Mouse (Mus musculus): ENCODE measurements around the gene Slc34a3.

Gene Slc34a3

DNA sequence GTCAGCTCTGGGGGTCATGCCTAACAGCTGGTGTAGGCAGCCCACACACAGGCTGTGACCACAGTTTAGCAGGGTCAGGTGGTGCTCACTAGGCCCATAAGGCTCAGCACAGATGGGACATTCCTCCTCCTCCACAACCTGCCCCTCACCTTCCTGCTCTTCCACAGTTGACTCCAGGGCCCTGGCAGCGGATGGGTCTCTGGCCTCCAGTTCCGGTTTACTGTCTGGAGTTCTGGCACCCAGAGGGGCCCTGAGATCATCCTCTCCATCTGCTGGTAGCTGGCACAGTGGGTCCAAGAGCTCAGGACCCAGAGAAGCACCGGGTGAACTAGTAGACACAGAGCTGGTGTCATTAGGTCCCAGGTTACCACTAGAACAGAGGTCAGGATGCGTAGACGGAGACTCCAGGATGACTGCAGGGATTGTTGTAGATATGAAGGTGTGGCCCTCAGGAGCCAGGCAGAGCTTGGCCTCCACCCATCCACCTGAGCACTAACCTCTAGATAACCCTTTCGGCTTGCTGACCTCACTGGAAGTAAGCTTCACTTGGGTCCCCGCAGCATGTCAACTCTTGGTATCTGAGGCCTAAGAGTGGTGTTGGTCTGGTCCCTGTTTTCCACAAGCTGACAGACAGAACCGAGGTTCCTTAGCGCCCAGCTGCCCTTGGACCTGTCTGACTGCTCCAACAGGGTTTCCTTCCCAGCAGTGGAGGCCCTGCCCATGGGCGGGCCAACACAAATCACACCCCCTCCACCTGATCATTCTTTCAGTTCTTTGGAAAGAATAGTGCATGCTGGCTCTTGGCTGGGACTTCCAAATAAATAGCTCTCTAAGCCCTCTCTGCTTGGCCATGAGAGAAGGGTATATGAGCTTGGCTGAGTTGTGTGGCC is 12.3 kb upstream of the Slc34a3 start, which contains the start of gene AL732309.1:
Gene AL732309.1, minus strand, starts transcription at position 681 of the 890 bp plus-strand sequence.
- DNase-seq = peak; percentile 80

GRCm38 (mm10) chr2:25244144-25244543 is 10.0 kb upstream of the Slc34a3 start:
- DNase-seq = no peak

DNA sequence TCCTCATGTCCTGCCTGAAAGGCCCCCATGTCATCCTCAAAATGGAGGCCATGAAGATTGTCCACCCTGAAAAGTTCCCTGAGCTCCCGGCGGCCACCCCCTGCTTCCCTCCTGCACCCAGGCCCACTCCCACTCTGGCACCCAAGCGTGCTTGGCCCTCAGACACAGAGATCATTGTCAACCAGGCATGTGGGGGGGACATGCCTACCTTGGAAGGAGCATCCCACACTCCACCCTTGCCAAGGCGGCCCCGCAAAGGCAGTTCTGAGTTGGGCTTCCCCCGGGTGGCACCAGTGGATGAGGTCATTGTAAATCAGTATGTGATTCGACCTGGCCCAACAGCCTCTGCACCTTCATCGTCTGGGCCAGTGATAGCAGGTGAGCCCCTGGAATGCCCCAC is 9.2 kb upstream of the Slc34a3 start:
- DNase-seq = peak; percentile 63

DNA sequence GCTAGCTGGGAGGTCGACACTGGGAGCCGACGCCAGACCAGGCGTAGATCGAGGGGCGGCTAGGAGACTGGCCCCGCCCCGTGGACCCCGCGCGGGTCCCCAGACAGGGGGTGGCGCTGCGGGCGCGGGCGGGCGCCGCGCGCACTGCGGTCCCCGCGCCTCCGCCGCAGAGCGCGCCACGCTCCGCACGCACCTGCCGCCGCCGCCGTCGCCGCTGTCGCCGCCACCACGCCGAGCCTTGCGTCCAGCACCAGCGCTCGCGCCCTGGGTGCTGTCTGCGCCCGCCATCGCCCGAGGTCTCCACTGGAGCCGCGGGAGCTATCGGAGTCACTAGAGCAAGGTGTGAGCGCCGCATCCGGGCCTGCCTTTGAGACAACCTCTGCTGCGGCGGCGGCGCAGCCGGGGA is 7.9 kb upstream of the Slc34a3 start, which contains the start of the genes Rnf208 and Cysrt1:
Gene Rnf208, plus strand, starts transcription at position 155 of the 406 bp plus-strand sequence.
Gene Cysrt1, minus strand, starts transcription at position 352 of the 406 bp plus-strand sequence.
- DNase-seq = peak; percentile 68

- DNase-seq = peak; percentile 60
These were observed 7.2 kb upstream of the Slc34a3 start for GRCm38 (mm10) chr2:25241438-25241775.

DNA sequence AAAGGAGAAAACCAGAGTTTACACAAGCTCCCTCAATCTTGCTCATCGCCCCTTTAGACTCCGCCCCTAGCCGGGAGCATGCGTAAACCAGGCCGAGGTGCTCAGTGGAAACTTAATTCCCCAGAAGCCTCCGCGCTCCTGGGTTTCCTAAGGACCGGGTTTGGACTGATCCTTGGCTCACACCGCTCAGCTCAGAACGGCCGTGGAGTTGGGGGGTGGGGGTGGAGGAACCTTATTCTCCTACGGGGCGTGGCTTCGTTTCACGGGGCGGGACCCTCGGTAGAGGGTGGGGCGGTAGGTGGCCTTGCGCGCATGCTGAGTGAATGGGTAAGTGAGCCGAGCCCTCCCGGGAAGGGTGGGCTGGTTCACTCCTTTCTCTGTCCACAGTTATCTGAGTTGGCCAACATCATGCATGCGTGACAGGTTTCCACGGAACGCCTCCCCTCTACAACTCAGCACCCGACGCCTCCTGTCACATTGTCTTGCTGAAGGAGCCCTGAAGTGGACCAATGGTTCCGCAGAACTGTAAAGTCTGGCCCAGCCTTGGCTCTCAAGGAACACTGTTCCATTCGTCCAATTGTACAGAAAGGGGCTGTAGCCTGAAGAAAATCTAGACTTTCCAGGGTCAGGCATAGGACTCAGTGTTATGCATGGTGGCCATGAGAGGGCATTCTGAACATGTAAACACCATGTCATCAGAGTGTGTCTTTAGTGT is 6.7 kb upstream of the Slc34a3 start:
- peak; percentile 83 for DNase-seq

DNA sequence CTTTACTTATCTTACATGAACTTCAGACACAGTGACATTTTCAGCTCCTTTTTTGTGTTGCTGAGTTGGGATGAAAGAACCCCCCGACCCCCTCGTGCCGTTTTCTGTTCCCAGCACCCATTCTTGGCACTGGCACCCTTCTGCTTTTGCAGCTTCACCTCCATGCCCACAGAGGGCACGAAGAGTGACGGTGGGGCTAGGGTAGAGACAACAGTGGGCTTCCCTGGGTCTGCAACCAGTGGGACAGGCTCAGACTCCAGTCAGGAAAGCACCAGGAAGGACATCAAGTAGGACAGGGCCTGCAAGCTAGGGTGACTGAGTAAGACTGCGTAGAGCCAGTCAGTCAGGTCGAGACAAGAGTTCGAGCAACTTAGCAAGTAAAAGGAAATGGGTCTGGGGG is 6.1 kb upstream of the Slc34a3 start:
- peak; percentile 56 for DNase-seq

- DNase-seq = peak; percentile 60
These were observed 5.6 kb upstream of the Slc34a3 start for GRCm38 (mm10) chr2:25239766-25240165.

DNA sequence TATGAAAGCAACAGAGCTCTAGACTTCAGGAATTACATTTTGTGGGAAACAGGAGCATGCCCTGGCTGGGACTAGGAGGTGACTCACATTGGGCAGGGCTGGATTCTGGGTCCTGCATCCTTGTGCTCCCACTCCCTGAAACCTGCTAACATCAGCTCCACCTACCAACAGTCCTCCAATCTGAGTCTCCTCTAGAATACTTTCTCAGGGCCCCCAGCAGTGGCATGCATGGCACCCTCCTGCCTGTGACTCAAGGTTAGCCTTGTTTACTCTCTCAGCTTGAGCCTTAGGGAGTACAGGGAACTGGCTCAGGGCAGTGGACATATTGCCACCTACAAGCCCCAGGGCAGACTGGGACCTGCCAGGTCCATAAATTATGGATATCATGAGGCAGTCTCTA is 3.9 kb upstream of the Slc34a3 start:
- DNase-seq = no peak

GRCm38 (mm10) chr2:25237522-25237921 is 3.4 kb upstream of the Slc34a3 start:
- no peak for DNase-seq

- DNase-seq = no peak
These were observed 2.5 kb upstream of the Slc34a3 start, which contains the start of gene Rnf224 for GRCm38 (mm10) chr2:25236614-25237013. TSS of gene Rnf224 (minus strand) at chr2:25236787.

- DNase-seq = no peak
These were observed 522 bp upstream of the Slc34a3 start for GRCm38 (mm10) chr2:25234551-25235220.

DNA sequence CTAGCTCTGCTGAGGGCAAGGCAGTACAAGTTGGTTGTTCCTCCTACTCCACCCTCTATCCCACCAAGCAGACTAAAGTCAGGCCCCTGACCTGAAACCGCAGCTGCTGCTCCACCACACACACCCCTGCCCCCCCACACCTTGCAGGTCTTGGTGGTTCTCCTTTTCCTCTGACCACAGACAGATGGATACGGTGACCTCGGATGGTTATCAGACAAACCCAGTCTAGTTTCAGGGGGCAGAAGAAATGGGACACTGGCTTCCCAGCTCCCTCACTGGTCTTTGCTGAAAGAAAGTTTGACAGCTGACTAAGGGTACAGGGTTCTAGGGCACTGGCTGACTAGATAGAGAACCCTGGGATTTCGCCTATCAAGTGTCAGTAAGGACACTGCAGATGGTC is 743 bp downstream of the Slc34a3 start:
- no peak for DNase-seq

DNA sequence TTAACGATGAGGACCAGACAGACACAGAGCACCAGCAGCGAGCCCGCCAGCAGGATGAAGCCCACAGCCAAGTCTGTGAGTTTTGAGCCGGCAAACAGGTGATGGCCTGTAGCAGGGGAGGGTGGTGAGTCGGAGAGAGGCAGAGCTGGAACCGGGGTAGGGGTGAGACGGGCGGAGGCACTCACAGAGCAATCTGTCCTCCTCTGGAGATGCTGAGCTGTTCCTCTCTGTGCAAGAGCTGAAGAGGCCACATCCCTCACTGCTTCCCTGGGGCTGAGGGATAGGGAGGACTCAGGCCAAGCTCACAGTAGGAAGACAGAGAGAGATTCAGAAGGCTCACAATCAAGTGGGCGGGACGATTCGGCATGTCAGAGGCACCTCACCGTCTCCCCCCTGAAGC is 3.1 kb downstream of the Slc34a3 start:
- DNase-seq = no peak

DNA sequence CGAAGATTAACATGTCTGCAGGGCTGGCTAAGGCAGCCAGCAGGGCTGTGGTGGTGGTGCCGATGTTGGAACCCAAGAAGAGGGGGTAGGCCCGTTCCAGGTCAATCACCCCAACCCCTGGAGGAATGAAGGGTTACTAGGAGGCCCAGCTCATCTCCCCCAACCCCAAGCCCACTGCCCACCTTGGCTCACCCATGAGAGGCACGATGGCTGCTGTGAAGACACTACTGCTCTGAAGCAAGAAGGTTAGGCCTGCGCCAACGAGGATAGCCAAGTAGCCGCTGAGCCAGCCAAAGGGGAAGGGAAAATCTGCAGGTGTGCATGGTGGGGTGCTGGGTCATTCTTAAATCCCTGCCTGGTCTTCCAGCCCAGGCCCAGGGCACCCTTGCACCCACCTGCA is 3.6 kb downstream of the Slc34a3 start:
- no peak for DNase-seq

GRCm38 (mm10) chr2:25229582-25229981 is 4.6 kb downstream of the Slc34a3 start:
- no peak for DNase-seq

GRCm38 (mm10) chr2:25228995-25229530 is 5.1 kb downstream of the Slc34a3 start:
- peak; percentile 70 for DNase-seq

GRCm38 (mm10) chr2:25228431-25228889 is 5.7 kb downstream of the Slc34a3 start:
- peak; percentile 93 for DNase-seq

- no peak for DNase-seq
These were observed 6.8 kb downstream of the Slc34a3 start for GRCm38 (mm10) chr2:25227406-25227805.

DNA sequence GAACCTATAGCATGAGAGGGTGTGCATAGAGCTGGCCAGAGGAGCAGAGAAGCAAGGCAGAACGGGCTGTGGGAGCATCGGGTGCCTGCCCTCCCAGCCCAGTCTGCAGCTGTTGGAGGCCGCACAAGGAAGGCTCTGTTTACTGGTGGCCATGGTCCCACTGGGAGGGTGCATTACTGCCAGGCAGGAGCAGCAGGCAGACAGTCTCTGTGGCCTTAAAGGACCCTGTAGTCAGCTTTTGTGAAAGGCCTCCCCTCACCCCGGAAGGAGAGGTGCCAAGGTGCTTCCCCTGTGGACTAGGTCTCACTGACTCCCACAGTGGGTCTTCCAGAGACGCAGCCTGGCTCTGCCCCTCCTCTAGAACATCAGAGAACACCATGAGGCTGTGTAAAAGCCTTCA is 7.3 kb downstream of the Slc34a3 start:
- DNase-seq = peak; percentile 72

- peak; percentile 45 for DNase-seq
These were observed 8.3 kb downstream of the Slc34a3 start for GRCm38 (mm10) chr2:25225811-25226379.

All from cerebellum, adult 9-11 months (tissue).